Mouse (Mus musculus) gonadal fat pad, adult 2 months (tissue): ENCODE results near the gene Nbeal2. TPM values are rescaled to one million over a fixed set of nuclear protein-coding genes. Genes with fewer than 3 reads are reported as not detected.

ENCODE experiments used
- DNase-seq: peaks from one replicate; pipeline ENCODE4 v3.0.0-alpha.2; 2012; ENCODE audit warnings: low read depth
- polyA plus RNA-seq: library from polyadenylated mRNA; depleted of rRNA; stranded (reverse); fragments of >200 nt; gene quantifications from 2 replicates; pipeline ENCODE4 v1.2.3, GENCODE M21; 2012

Gene Nbeal2
- polyA plus RNA-seq, 1 experiment = 23.3 TPM

DNA sequence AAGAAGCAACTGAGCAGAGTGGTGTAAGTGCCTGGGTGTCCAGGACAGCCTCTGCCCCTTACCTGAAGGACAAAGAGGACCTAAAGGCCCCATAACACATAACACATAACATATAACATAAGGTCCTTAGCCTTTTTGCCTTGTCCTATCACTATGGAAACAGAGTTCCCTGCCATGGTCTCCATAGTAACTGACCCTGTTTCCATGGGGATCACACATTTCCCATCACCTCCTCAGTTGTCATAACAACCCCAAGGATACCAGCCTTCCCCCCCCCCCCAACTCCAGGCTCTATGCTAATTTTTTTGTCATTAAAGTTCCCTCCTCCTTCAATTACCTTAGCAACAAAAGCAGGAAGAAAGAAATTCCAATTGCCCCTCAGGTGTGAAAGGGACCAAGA is 4.2 kb downstream of the Nbeal2 start:
- DNase-seq = no peak

DNA sequence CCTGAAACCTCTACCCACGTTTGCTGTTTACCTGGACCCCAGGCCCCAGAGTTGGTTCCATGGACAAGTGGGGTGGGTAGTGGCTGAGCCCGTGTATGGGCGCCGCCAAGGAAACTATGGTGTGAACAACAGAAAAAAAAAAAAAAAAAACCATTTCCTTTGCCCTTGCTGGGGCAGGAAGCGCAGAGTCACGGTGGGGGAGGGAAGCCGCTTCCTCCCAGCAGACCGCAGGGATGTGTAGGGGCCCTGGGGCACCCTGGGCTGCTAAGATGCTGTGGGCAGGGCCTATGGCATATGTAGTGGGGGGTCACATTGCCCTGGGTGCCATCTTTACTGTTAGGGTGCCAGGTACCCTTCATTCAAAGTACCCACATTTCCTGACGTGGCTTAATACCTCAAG is 8.7 kb downstream of the Nbeal2 start:
- DNase-seq = no peak

DNA sequence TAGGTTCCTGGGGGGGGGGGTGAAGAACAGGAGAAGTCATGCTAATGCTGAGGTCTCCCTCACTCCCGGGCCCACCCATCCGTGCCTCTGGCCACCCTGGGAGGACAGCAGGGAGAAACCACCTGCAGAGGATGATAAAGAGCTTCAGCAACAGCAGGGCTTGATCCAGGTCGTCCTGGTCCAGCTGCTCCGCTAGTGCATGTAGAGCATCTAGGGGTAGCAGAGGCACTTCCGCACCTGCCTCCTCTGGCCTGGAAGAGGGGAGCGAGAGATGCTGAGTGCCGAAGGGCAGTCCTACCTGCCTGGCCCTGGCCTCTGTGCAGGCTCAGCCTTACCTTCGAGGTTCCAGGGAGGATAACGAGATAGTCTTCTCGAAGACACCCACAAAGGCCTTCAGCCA is 9.7 kb downstream of the Nbeal2 start:
- no peak for DNase-seq

DNA sequence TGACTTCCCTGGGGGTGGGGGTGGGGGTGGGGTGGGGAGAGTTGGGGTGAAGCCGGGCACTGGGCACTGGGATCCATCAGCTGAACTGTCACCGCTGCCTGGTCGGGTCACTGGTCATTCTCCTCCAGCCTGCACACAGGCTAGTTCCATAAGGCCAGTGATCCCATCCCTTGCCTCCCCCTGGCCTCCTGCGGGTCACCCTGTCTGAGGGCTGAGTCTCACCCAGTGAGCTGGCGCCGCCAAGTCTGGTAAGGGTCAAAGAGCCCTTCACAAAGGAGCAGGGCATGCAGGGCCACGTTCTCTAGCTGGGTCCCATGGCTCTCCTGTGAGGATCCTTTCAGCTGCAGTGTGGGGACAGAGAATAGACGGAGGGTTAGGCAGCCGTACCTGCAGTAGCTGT is 10.2 kb downstream of the Nbeal2 start:
- no peak for DNase-seq

DNA sequence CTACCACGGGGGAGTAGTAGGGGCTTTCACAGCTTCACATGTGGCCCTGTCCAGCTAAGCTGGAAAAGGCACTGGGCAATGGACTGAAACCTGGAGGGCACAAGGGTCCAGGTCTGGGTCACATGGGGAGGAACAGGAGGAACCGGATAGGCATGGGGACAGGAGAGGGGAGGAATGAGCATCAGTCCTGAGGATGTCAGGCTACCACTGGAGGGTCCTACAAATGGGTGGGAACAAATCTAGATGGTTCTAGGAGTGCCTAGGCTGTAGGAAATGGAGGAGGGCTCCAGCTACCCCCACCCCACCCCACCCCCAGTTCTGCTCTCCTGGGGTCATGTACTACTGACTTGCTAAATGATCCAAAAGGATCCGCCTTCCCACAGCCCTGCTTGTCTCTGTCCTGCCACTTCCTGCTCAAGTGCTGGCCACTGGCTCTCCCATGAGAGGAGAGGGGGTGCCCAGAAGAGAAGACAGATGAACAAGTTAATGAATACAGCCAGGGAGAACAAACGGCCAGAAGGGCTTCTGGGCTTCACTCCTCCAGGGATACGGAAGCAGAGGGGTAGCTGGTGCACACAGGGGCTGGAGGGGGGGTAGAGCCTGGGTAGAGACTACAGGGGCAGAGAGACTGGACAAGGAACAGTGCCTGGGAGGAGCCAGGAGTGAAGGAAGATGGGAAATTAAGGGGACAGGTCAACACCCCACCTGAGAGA is 11.0 kb downstream of the Nbeal2 start:
- DNase-seq = no peak

DNA sequence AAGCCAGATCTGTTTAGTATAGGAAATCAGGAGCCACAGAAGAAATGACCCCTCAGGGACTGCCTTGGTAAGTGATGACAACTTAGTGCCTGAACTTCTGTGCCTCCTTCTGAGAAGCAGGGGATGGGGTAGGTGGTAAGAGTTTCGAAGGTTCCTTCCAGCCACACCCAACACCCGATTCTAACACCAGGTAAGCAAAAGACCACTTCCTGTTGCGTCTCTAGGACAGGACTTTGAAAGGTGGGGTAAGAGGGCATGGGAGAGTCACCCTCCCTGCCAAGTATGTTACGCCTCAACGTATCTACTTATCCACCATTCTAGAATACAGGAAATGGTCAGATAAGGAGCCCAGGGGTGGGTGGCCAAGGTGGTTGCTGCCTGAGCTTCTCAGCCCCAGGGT is 13.0 kb downstream of the Nbeal2 start:
- no peak for DNase-seq

DNA sequence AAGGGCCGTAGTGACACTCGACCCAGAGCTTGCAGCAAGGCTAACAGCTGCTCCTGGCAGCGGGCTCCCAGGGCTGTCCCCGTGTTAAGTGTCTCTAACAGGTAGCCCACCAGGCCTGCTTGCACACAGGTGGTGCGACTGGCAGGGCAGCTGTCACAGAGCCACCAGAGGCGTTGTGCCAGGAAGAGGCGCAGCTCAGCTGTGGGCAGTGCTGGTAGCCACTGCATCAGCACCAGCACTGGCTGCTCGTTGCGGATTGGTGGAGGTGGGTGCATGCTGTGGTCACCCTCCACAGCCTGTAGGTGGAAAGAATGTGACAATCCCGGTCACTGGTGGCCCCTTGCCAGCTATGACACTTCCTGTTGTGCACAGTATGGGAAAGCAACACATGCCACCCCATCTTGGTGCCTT is 15.3 kb downstream of the Nbeal2 start:
- no peak for DNase-seq

DNA sequence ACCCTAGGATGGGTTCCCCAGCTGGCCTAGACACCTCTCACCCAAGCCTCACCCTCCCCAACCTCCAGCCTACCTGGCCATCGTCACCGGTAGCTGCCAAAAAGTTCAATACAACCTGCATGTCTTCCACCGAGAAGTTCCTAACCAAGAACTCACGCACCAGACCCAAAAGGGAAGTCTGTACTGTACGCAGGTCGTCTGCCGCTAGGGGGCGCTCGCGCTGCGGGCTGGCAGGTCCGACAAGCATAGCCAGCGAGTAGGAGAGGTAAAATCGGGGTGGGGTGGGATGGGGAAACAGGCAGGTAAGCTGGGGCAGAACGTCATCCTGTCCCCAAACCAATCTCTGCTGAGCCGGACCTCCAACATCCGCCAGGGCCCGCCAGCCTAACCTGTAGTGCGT is 18.7 kb downstream of the Nbeal2 start:
- no peak for DNase-seq

DNA sequence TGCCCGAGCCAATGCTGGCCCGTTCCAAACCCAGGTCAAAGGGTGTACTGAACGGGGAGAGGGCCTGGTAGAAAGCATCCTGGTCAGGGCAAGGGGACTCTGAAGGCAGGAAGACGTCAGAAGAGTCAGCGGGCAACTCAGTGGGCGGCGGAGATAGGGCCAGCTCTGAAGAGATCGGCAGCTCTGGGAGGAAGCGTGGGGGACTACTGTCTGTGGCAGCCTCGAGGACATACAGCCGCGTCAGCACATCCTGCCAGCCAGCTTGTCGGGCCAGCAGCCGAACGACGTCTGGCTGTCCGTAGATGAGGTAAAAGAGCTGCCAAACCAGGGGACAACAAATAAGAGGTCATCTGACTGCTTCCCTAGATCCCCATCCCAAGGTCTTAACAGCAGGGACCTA is 20.1 kb downstream of the Nbeal2 start:
- DNase-seq = no peak

DNA sequence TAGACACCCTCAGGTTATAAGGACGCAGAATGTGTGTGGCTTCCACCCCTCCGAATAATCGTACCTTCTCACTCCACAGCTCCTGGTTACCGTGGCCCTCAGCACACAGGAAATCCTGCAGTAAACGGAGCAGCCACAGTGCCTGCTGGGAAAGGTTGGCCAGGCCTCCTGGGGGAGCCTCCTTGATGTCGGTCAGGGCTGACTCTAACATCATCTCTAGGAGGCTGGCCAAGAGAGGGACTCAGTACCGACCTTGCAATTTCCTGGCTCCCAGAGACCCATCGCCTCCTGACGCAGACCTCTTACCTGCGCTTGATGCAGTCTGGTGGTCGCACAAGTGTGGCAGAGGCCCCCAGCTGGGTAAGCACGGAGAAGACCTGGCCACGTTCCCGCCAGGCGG is 21.3 kb downstream of the Nbeal2 start:
- DNase-seq = no peak

DNA sequence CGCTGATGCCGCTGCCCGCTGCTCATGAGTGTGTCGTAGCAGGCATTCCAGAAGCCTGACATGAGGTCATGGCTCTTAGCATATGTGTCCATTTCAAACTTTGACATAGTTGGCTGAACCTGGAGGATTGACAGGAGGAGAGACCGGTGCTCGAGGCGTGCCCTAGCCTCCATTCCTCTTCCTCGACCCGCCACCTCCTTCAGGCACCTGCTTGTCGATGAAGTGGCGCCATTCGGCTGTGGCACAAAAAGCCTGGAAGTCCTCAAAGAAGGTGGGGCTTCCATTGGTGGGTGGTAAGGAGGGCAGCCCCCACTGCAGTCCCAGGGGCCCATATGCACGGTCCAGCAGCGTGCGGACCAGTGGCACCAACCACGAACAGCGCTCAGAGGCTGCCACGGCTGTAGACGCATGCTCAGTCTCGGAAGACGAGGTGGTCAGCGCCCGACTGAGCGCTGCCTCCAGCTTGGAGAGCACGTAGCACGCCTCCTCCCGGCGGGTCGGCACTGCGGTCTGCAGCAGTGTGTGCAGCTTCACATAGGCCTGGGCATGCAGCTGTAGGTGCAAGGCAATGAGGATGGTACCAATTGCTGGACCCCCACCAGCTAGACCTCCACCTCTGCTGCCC is 22.2 kb downstream of the Nbeal2 start:
- DNase-seq = no peak

DNA sequence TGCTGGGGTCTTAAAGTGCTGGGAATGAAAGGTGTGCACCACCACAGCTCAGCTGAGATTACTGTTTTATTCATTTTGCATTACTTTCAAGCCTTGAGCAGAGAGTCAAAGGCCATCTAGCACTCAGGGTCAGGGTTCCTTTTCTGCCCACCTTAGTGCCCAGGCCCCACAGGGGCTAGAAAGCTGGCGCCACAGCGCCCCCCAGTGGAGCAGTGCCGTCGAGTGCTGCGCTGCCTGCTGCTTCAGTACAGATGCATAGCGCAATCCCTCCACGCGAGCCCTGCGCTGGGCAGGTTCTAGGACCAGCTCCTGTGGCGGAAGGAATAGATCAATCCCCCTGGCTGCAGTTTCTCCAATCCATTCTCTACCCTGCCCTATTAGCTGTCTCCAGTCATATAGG is 22.8 kb downstream of the Nbeal2 start:
- DNase-seq = no peak

DNA sequence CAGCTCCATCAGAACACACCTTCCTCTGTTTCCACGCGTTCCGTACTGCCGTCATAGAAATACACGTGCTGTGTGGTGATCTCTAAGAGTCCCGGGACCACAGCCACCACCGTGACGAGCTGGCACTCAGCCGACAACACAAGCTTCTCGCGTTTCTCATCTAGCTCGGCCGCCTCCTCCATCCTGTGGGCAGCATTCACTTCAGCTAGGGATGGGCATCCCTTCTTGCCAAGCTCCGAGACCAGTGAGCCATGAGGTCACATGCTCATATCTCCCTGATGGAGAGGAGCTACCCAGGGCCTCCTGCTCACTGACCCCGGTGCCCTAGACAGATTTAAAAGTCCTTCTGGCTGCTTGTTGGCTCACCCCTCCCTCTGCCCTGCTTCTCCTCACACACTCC is 23.8 kb downstream of the Nbeal2 start:
- DNase-seq = no peak

DNA sequence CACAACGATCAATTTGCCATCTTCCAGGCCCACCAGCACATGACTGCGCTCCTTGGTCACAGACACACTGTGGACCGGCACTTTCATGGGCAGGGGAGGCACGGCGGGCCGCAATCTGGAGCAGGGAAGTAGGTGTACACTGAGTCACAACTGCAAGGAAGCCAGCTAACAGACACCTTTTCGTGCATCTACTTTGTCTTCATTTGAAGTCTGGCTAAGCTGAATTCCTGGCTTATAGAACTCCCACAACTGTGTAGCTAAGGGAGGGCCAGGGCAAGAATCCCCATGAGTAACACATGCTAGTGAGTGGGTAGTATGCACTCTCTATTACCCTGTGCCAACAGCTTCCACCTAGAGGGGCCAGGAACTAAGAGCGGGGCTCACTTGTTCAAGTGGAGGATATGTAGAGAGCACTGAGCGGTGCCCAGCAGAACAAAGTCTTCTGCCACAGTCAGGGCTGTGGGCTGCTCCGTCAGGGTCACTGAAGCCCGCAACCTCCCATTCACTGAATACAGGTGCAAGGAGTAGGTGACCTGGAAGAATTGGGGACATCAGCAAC is 28.5 kb downstream of the Nbeal2 start:
- no peak for DNase-seq

DNA sequence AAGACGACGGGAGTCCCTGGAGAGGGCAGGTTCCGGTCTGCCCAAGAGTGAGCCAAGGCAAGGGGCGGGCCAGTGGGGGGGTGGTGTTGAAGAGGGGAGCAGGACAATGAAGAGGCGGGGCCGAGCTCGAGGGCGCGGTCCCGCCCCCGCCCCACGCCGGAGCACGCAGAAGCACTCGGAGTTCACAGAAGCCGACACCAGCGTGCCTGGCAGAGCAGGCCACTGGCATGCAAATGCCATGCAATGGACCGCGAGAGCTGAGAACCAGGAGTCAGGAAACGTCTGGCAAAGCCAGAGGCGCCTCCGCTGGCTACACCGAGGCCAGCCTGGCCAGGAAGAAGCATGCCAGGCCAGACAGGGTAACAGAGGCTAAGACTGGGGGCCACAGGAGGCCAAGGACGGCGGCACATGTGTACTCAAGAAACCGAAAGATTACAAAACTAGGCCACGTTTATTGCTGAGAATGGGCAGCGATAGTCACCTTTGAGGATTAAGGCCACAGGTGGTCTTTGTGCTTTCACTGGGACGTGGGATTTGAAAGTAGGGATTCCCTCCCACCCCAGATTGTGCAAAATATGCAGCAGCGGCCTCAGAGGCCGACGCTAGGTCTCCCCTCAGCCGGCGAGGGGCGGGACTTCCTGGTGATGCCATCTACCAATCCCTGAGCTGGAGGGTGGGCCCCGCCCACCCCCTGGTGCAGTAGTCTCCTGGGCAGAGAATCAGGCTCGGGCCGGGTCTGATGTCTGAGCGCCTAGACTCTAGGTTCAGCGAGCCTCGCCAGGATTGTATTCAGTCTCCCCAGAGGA is 29.4 kb downstream of the Nbeal2 start, which contains the start of gene Nradd:
Gene Nradd (minus strand): TSS at position 92 of the 806 bp plus-strand sequence.
- DNase-seq = no peak

DNA sequence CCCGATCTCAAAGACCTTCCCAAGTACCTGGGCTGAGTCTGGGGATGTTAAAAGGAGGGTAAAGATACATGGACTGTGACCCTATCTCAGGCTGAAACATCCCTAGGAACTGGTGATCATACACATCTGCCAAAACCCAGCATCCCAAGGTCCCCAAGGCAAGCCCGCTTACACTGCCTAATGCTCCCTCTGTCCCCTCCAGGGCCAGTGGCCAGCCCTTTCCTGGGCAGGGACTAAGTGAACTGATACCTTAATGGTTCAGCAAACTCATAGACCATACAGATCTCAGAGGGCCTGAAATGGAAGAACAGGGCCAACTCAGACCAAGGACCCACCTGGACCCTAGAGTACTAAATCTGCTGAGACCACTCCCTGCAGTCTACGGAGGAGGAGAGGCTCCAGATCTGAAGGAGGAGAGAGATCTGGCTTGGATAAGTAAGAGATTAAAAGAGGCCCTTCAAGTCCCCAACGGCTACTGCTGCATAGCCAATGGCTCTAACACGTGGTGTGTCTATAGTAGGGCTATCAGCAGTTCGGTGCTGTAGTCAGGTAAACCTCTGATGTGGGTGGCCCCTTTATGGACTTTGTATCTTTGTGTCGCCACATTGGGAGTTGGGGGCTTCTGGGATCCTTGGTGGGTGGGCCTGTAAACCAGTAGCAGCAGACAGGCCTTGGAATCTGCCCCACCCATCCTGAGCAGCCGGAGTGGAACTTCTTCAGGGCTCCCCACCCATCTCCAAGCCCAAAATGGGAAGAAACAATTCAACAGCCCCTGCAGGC is 30.4 kb downstream of the Nbeal2 start:
- DNase-seq = no peak

DNA sequence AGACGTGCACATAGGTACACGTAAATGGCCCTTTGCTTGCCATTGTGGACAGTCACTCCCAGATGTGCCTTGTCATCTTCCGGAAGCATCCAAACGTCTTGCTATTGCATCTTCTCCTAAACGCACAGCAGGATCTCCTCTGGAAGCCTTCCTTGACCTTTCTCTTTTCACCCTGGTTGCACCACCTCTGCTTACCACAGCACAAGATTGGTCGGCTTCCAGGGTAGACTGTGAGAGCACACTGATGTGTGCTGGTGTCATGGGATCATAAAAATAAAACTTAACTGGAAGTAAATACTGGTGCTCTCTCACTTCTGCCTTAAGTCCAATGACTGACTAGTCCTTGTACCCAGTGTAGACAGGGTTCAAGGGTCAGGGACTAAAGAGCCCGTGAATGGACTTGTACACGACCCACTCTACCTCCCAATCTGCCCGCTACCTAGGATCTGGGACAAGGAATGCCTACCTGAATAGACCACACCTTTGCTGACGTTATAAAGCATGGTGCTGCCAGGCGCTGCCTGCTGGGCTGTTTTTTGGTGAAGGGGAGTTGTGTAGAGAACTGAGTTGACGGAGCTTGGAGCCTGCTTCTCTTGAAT is 31.2 kb downstream of the Nbeal2 start:
- no peak for DNase-seq

DNA sequence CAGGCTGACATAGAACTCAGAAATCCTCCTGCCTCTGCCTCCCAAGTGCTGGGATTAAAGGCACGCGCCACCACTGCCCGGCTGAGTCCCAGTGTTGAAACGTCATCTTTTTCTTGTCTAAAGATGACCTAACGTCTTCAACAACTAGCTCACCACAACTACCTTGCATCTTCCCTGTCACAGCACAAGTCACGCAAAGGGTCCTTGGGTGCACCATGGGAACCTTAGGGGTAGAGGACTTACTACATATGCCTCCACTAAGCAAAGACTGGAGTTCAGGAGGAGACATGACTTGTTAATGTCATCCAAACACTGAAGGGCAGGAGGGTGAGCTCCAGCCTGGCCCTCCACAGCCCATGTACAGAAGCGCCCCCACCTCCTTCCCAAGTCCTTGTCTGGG is 33.3 kb downstream of the Nbeal2 start:
- DNase-seq = no peak

DNA sequence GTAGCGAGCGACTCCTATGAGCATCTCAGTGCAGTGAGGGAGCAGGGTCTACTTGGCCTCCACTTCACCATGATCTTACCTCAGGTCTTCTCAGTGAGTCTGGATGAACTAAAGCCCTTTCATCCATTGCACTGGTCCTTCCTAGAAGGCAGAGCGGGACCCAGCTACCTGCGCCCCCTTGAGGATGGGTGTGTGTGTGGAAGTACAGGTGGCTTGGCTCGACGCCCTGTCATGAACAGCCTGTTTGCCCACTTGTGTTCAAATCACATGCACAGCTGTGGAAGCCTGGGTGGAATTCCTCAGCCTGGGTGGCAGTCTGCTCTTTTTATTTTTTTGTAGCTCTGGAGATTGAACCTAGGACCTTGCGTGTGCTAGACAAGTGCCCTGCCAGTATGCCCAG is 33.8 kb downstream of the Nbeal2 start:
- no peak for DNase-seq

DNA sequence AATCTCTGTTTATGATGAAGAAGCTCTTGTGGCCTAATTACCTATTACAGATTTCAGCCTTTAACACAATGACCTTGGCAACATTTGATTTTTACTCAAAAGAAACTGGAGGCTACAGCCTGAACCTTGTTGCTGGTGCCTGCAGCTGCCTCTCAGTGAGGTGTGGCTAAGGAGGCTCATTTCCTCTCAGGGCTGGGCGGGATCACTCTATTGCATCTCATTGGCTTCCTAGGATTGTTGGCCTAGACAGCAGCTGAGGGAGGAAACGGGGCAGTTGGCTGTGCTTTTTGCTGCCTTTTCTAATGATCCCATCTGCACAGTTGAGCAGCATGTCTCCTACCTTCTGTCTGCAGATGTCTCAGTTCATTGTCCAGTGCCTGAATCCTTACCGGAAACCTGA is 36.9 kb downstream of the Nbeal2 start:
- no peak for DNase-seq

DNA sequence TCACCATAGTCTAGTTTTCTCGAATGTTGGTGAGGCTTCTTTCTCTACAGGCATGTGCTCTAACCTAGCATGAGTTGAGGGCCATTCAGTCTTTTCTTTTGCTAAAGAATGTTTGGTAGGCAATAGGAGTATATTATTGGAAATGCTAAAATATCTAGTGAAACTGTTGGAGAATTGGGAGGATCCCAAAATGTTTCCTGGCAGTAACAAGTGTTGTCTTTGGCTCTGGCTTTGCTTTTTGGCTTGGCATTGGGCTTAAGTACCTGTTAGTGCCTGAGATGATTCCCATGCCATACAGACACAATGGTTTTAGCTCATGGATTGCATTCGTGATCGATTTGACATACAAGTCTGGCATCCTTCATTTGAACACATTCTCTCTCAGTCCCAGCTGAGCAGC is 42.5 kb downstream of the Nbeal2 start:
- no peak for DNase-seq
